Mouse (Mus musculus): ENCODE measurements around the gene Rprd2. TPM values are rescaled to one million over a fixed set of nuclear protein-coding genes. Genes with fewer than 3 reads are reported as not detected.

The Rprd2 gene
- total RNA-seq, 2 experiments from 2014 or later = 65.2 to 69.4 TPM

Small RNA genes within 50 kb of the gene (microRNA-seq; reads per million reads assigned to microRNA genes)
- 0 reads per million in 2 experiments for gene Mir7014

Other genes with a start within 250 kb of the Rprd2 start
- gene Golph3l, start 229.9 kb downstream of the Rprd2 start, total RNA-seq (2021) = 10 to 100 TPM; 20.4 to 20.6 TPM
- 100 to 1,000 TPM; 366 to 382 TPM for gene Ensa, start 193.9 kb downstream of the Rprd2 start, total RNA-seq (2021)
- 10 to 100 TPM; 58.4 to 59.6 TPM for gene Mcl1, start 160.1 kb downstream of the Rprd2 start, total RNA-seq (2021)
- 1 to 10 TPM; 4.1 to 4.6 TPM for gene Adamtsl4, start 130.9 kb downstream of the Rprd2 start, total RNA-seq (2021)
- 10 to 100 TPM; 13.3 to 14.0 TPM for gene Ecm1, start 79.3 kb downstream of the Rprd2 start, total RNA-seq (2021)
- gene Tars2, start 58.7 kb downstream of the Rprd2 start, total RNA-seq (2021) = 10 to 100 TPM; 37.1 to 41.2 TPM
- 10 to 100 TPM; 32.2 to 34.3 TPM for gene Prpf3, start 37.0 kb upstream of the Rprd2 start, total RNA-seq (2021)
- gene Mrps21, start 52.7 kb upstream of the Rprd2 start, total RNA-seq (2021) = 100 to 1,000 TPM; 153 to 158 TPM
- gene Ciart, start 63.4 kb upstream of the Rprd2 start, total RNA-seq (2021) = 10 to 100 TPM; 13.0 to 21.3 TPM
- 1 to 10 TPM; 4.5 to 5.8 TPM for gene BC028528, start 73.1 kb upstream of the Rprd2 start, total RNA-seq (2021)
- 10 to 100 TPM; 69.0 to 78.5 TPM for gene Aph1a, start 75.1 kb upstream of the Rprd2 start, total RNA-seq (2021)
- 10 to 100 TPM in 1 of 2 experiments, 1 to 10 TPM in 1; 9.3 to 10.1 TPM for gene Car14, start 85.8 kb upstream of the Rprd2 start, total RNA-seq (2021)
- gene Anp32e, start 110.4 kb upstream of the Rprd2 start, total RNA-seq (2021) = 100 to 1,000 TPM in 1 of 2 experiments, 10 to 100 TPM in 1; 95.1 to 109 TPM
- gene Plekho1, start 177.1 kb upstream of the Rprd2 start, total RNA-seq (2021) = 10 to 100 TPM; 71.6 to 84.8 TPM
- gene Vps45, start 239.6 kb upstream of the Rprd2 start, total RNA-seq (2021) = 10 to 100 TPM; 41.8 to 47.1 TPM